ENCODE assay signal across 13 mouse cellular contexts in genomic region chr10:40644456-40644855, GRCm38 (mm10).
"Had no signal": no experiment of that assay in that cellular context is flagged by ENCODE, and none has a peak within 500 bp of the region (broad histone marks: within the 10 kb centered on the region; RNA-seq: fewer than 3 reads in every experiment).

No protein-coding gene starts in this region.

- H3K36me3 ChIP-seq: limb, embryonic 13.5 days; liver, embryonic 15.5 days; midbrain, embryonic 12.5 days; neural tube, embryonic 15.5 days had no signal

- ATAC-seq: hindbrain, postnatal 0 days; midbrain, embryonic 16.5 days had no signal

- H3K27me3 ChIP-seq: limb, embryonic 13.5 days; liver, embryonic 15.5 days; neural tube, embryonic 15.5 days had no signal

- H3K4me1 ChIP-seq: liver, embryonic 15.5 days had no signal

- DNase-seq: kidney, adult 11 months; kidney, adult 9 months; kidney, postnatal 10 days; kidney, postnatal 4 days; thymus, postnatal 36 days had no signal

- H3K4me3 ChIP-seq: layer of hippocampus, adult 2 months; limb, embryonic 13.5 days; liver, embryonic 15.5 days; midbrain, embryonic 12.5 days; neural tube, embryonic 15.5 days had no signal

- H3K9me3 ChIP-seq: liver, embryonic 15.5 days; neural tube, embryonic 15.5 days had no signal

- H3K9ac ChIP-seq: limb, embryonic 13.5 days; liver, embryonic 15.5 days; midbrain, embryonic 12.5 days; neural tube, embryonic 15.5 days had no signal

- H3K4me2 ChIP-seq: limb, embryonic 13.5 days; liver, embryonic 11.5 days; liver, embryonic 15.5 days; midbrain, embryonic 12.5 days; neural tube, embryonic 15.5 days had no signal

- H3K27ac ChIP-seq: hindbrain, postnatal 0 days; limb, embryonic 13.5 days; liver, embryonic 15.5 days; midbrain, embryonic 12.5 days; neural tube, embryonic 15.5 days had no signal
